Mouse (Mus musculus): Measurements from ENCODE around the gene Zfp239. TPM values are rescaled to one million over a fixed set of nuclear protein-coding genes. Genes with fewer than 3 reads are reported as not detected.
A peak's percentile ranks its signal among the peaks of the same experiment; 100 is the strongest.

Gene Zfp239
- polyA plus RNA-seq, 1 experiment from 2014 or later: 16.3 TPM

GRCm38 (mm10) chr6:117916205-117916736, 54.4 kb downstream of the Zfp239 start:
- 2% methylated on average over 12 of the region's 12 CpGs for WGBS
- peaks cover 10% of the 10 kb centered on the region; the same call in 1 of the 2 replicates for H3K36me3 ChIP-seq
- H3K27ac ChIP-seq: peak overlapping the region; percentile 97
- H3K4me3 ChIP-seq: peak overlapping the region; percentile 68
- H3K4me1 ChIP-seq: peaks cover 45% of the 10 kb centered on the region
- H3K9me3 ChIP-seq: no peaks in the 10 kb centered on the region
- peak overlapping the region; percentile 90 for H3K4me2 ChIP-seq (replicated peaks)
- no peak for ATAC-seq (ENCODE audit: low FRiP score, low read depth)
- H3K9ac ChIP-seq: peak overlapping the region; percentile 82
- H3K27me3 ChIP-seq: no peaks in the 10 kb centered on the region

GRCm38 (mm10) chr6:117916737-117917426, 55.0 kb downstream of the Zfp239 start:
- no peaks in the 10 kb centered on the region for H3K27me3 ChIP-seq
- H3K4me2 ChIP-seq (replicated peaks): peak overlapping the region; percentile 90
- peak overlapping the region; percentile 82 for H3K9ac ChIP-seq
- peak overlapping the region; percentile 68 for H3K4me3 ChIP-seq
- peaks cover 17% of the 10 kb centered on the region for H3K36me3 ChIP-seq
- H3K9me3 ChIP-seq: no peaks in the 10 kb centered on the region
- peak; percentile 93 for ATAC-seq (ENCODE audit: low FRiP score, low read depth)
- H3K4me1 ChIP-seq: peaks cover 45% of the 10 kb centered on the region
- peak overlapping the region; percentile 97 for H3K27ac ChIP-seq
- under 1% methylated on average over 62 of the region's 62 CpGs for WGBS

- Histone ChIP-seq H3K27ac (peak overlapping the region; percentile 97), H3K27me3 (no peaks in the 10 kb centered on the region), H3K9me3 (no peaks in the 10 kb centered on the region), H3K4me2 (replicated peaks) (peak overlapping the region; percentile 90), H3K4me3 (peak overlapping the region; percentile 68), H3K9ac (peak overlapping the region; percentile 82), H3K4me1 (peaks cover 45% of the 10 kb centered on the region), H3K36me3 (peaks cover 21% of the 10 kb centered on the region)
- peak; percentile 48; the same call in 1 of the 2 replicates for ATAC-seq (ENCODE audit: low FRiP score, low read depth)
- WGBS: 2% methylated on average over 21 of the region's 21 CpGs
Observed at GRCm38 (mm10) chr6:117917576-117917975, 55.7 kb downstream of the Zfp239 start.

- peak overlapping the region; percentile 68 for H3K4me3 ChIP-seq
- H3K27me3 ChIP-seq: no peaks in the 10 kb centered on the region
- peak overlapping the region; percentile 97 for H3K27ac ChIP-seq
- H3K4me1 ChIP-seq: peaks cover 45% of the 10 kb centered on the region
- H3K36me3 ChIP-seq: peaks cover 24% of the 10 kb centered on the region
- ATAC-seq (ENCODE audit: low FRiP score, low read depth): no peak
- 16% methylated on average over 5 of the region's 5 CpGs for WGBS
- H3K9me3 ChIP-seq: no peaks in the 10 kb centered on the region
- peak overlapping the region; percentile 82 for H3K9ac ChIP-seq
- H3K4me2 ChIP-seq (replicated peaks): peak overlapping the region; percentile 90
Observed at GRCm38 (mm10) chr6:117918043-117918442, 56.1 kb downstream of the Zfp239 start.

- 50% methylated on average over 3 of the region's 3 CpGs for WGBS
- no peak for ATAC-seq (ENCODE audit: low FRiP score, low read depth)
- Histone ChIP-seq H3K27ac (no peak overlapping the region), H3K27me3 (no peaks in the 10 kb centered on the region), H3K4me1 (peaks cover 36% of the 10 kb centered on the region), H3K36me3 (peaks cover 32% of the 10 kb centered on the region), H3K9me3 (no peaks in the 10 kb centered on the region), H3K9ac (no peak overlapping the region), H3K4me3 (no peak overlapping the region), H3K4me2 (replicated peaks) (peak overlapping the region; percentile 21; the same call in 1 of the 2 replicates)
Observed at GRCm38 (mm10) chr6:117920659-117921640, 59.0 kb downstream of the Zfp239 start.

GRCm38 (mm10) chr6:117922041-117922440, 60.1 kb downstream of the Zfp239 start:
- H3K36me3 ChIP-seq: peaks cover 42% of the 10 kb centered on the region
- H3K9me3 ChIP-seq: no peaks in the 10 kb centered on the region
- peaks cover 32% of the 10 kb centered on the region for H3K4me1 ChIP-seq
- no peak for ATAC-seq (ENCODE audit: low FRiP score, low read depth)
- no peak overlapping the region for H3K9ac ChIP-seq
- no peak overlapping the region for H3K4me3 ChIP-seq
- no peaks in the 10 kb centered on the region for H3K27me3 ChIP-seq
- 92% methylated on average over 3 of the region's 3 CpGs for WGBS
- no peak overlapping the region for H3K27ac ChIP-seq
- H3K4me2 ChIP-seq (replicated peaks): no peak overlapping the region

Other genes with a start within 250 kb of the Zfp239 start
- gene Zfp637, start 20.9 kb upstream of the Zfp239 start, polyA plus RNA-seq (2015; fragmentation: Nextera tagmentation; extraction: Ambion mirVana): 183 and 189 TPM in 2 replicates
- 668 and 681 TPM in 2 replicates for gene Hnrnpf, start 38.2 kb downstream of the Zfp239 start, polyA plus RNA-seq (2015; fragmentation: Nextera tagmentation; extraction: Ambion mirVana)
- 2.7 and 4.7 TPM in 2 replicates for gene Fxyd4, start 75.6 kb downstream of the Zfp239 start, polyA plus RNA-seq (2015; fragmentation: Nextera tagmentation; extraction: Ambion mirVana)
- 0.11 and 0.13 TPM in 2 replicates for gene Rasgef1a, start 149.3 kb downstream of the Zfp239 start, polyA plus RNA-seq (2015; fragmentation: Nextera tagmentation; extraction: Ambion mirVana)

All from limb, embryonic 13.5 days (tissue).